Mouse (Mus musculus) brain, adult 2 months (tissue): Measurements from ENCODE around the gene Steap4.
"Not testable (repeated sequence)": the region's sequence is repeated elsewhere in the genome, so short reads cannot be mapped to it uniquely, and the experiment has no call there.

ENCODE experiments used
- DNase-seq: peaks from one replicate; pipeline ENCODE4 v3.0.0; 2011; ENCODE audit warnings: low read depth, low spot score

Gene Steap4

DNA sequence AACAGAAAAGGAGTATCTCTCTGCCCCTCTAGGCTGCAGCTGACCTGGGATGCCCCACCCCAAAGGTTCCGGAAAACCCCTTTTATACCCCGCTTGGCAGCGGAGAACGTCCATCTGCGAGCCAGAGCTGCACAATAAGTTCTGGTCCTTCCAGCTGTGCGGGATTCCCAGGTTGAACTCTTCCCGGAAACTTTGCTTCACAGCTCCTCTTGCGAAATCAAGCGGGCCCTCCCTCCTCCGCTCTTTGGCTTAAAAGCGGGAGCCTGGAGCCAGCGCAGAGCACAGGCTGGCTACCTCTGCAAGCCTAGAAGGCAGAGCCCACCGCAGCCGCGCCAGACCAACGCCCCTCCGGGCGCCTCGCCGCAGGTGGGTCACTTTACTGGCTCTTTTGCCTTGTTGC, at the start of gene Steap4:
TSS of gene Steap4 (plus strand) at position 282 of the 400 bp plus-strand sequence.
- DNase-seq: peak; percentile 12

DNA sequence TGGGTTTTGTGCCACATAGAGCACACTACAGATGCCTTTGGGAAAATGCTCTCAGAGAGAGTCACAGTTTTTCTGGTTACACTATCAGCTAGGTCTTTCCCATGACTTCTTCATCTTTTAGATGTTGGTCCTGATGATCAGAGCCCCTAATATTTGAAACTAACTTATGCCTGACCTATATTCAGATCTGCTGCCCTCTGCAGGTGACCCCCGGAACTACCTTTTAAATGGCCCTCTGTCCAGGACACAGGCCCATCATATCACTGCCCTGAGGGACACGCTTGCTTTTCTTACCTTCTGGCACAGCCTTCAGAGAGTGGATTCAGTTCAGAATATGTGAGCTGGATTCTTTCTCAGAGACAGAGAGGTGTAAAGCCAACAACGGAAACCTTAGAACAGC, 48.3 kb upstream of the Steap4 start:
- DNase-seq: no peak

DNA sequence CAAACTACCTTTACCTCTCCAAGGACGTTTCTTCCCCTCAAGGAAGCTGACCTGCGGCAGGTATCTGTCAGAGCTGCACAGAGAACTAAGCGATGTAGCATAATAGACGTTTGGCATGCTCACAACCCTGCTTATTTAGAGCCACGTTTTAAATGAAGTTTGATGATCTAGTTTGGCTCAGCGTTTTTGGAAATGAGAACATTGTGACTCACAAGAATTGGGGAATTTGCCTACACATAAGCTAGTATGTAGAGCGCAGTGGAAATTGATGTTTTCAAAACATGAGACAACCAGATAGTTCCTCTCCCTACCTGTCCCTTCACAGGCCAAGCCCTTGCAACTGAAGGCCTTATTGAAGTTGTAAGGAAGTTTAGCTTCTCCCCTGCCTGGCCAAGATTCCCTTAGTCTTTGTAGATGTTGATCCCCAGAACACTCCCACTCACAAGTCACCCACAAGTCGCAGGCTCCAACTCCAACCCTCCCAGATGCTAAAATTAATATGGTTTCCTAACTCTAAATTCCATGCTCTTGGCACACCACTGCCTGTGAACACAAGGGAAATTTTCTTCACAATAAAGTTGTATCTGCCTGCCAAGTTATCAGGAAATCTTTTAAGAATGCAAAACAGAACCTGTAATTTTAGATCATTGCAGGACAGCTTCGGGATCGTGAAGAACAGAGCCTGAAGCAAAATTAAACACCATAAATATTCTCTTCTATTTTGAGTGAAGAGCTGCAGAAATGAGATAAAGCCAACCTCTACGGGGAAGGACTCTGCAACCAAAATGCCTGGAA, 42.6 kb upstream of the Steap4 start:
- DNase-seq: peak; percentile 81

DNA sequence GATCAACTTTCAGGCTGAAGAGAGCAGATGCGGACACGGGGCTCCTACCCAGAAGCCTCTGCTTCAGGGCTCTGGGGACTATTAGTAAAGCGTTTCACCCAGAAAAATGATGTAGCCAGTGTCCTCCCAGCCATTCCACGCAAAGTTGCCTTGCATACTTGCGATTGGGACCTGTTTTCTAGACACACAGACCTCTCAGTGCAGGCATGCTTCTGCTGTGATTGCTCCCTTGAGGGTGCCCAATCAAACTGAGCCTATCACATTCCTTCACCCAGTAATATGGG, 42.0 kb upstream of the Steap4 start:
- DNase-seq: no peak

DNA sequence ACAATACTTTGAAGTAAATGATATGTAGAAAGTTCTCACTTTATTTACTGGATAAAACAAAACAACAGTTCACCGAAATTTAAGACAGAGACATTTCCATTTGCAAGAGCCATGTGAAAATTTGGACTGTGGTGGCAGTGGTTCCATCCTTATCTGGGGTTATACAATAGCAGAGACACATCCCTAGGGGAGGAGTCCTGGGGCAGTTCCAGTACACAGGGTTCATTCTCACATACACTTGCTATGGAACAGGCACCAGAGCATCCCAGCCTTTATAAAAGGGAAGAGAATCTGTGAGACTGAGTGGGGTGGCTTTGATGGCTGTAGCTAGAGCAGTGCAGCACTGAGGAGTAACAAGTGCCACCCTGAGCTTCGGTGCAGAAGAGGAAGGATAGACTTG, 40.6 kb upstream of the Steap4 start:
- DNase-seq: no peak

DNA sequence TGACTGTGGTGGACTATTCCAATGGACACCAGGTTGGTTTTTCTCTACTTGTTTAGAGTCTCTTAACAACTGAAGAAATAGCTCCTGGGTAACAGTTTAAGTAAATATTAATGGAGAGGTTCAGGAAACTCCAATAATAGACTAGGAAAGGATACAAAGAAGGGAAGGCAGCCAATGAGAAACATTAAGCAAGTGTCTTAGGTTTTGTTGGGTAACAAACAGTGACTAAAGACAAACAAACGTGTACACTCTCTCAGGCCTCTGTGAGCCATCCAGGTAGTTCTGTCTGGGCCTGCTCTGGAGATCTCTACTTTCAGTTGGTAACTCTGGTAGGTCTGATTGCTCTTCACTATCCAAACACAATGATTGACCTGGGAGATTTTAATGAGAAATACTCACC, 37.5 kb upstream of the Steap4 start:
- no peak for DNase-seq

- DNase-seq: no peak
These were observed 36.6 kb upstream of the Steap4 start for GRCm38 (mm10) chr5:7923666-7924065.

DNA sequence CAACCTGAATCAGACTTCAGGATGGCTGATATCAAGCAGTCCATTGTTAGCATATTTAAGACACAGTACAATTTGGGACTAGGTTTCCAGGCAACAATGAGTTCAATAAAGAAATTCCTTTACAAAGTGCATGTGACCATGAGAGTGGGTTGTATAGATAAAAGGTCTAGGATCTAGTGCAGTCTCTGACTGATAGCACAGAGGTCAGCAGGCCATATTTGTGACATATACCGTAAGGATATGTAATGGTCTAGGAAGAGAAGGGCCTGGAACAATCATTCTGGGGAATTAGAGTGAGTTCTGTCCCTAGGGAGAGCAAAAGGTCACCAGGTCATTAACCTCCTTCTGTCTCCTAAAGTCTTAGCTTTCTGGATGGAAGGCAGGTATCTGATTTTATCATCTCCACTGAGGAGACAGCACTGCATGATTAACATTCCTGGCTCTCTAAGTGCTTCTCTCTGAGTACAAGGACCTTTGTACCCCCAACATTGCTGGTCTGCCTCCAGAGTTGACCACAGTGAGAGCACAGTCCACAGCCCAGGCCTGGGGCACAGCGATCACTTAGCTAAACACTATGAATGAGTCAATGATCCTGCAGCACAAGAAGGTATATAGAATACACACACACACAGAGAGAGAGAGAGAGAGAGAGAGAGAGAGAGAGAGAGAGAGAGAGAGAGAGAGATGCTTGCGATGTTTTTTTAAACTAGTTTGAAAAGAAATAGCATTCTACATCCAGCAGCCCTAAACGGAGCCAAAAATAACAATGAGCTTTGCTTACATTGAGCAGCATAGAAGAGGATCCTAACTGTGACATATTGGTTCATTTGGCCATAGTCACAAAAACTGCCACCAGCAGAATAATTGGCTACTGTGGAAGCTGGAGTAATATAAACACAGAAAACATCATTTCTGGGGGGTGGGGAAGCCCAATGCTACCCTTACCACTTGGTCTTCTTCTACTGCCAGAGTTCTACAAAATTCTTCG, 27.7 kb upstream of the Steap4 start:
- no peak for DNase-seq

DNA sequence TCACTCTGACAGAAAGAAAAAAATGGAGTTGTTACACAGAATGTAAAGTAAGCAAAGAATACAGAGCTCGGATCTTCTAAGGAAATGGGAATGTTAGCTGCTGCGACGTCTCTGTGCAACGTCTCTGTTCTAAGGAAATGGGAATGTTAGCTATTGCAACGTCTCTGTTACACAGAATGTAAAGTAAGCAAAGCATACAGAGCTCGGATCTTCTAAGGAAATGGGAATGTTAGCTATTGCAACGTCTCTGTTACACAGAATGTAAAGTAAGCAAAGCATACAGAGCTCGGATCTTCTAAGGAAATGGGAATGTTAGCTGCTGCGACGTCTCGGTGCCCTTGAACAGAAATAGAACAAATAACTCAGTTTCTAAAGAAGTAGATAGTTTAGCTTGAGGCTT, 26.8 kb upstream of the Steap4 start:
- DNase-seq: not testable (repeated sequence)

DNA sequence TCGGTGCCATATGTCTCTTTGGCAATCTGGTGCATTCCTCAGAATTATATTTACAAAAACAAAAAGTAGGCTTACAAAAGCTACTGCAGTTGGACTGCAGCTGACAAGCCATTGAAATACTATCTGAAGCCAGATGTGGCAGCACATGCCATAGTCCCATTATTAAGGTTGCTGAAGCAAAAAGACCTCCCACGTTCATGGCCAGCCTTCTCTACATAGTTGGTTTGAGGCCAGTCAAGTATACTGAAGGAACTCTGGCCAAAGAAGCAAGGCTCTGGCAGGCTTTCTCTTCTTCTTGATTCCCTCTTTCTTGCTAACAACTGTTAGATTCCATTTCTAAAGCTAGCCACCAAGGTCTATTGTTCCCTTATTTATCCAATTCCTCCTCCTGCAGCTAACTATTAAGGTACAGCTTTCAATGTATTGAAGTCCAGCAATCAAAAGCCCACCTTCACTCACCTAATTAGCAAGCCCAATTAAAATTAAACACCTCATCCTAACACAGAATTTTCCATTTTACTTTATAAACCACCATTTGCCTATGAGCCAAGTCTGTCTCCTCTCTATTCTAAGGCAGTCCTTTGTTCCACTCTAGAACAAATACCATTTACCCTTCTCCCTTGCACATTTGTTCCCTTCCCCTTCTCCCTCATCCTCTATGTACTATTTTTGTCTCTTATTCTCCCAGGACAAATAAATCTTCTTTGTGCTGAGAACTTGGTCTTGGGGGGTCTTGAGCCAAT, 26.2 kb upstream of the Steap4 start:
- DNase-seq: peak; percentile 12

GRCm38 (mm10) chr5:7954838-7955237, 5.4 kb upstream of the Steap4 start:
- no peak for DNase-seq

DNA sequence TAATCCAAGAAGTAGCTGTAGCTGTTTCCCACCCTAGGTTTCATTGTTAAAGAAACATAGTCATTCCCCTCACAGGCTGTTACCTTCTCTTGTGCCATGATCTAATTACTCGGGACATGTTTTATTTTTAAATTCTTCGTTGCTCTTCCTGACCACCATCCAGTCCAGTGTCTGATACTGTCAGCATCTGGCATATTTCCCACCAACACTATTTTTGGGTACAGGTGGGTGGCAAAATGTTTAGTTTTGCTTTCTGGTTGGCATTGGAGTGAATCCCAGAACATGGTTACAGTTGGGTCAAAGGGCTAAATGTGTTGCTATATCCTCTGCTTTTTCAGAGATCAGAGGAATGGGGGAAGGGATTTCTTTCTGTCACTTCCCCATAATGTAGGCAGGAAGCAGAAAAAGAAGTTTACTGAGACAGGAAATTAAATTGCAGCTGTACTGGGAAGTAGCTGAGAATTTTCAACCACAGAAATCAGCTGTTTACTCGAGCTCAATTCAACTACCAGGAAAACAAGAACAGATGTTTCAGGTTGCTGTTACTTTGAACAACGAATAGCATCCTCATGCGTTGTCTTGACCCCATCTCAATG, 4.8 kb upstream of the Steap4 start:
- DNase-seq: no peak

DNA sequence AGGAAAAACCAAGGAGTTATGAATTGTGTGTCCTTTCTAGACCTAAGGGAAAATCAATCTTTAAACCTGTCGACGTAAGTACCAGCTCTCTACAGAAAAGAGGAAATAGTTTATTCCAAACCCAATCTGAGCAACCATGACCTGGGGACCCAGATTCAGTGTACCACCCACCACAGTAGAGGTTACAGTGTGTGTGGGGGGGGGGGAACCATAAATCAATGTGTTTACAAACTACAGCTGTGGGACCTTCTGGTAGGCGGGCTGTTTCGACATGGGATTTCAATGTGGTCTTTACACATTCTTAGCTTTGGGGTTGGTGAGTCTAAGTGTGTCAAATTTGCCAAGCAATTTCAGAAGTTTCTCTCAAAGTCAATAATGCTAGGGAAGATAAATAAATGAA, 2.2 kb upstream of the Steap4 start:
- DNase-seq: no peak

DNA sequence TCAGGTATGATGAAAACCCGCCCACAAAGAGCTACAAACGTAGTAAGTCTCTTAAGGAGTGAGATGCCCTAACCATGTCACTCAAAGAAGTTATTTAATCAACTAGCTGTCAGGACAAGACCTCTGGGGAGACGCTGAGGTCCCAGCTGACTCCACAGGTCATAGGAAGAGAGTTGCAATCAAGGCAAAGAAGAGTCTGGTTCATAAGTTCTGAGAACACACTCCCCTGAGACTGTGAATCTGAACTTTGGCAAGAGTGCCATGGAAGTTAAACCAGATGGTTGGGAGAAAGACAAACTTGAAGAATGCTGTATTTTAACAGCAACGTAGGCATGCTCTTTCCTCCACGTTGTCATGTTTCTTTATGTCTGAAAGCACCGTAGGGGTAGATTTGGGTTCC, 971 bp upstream of the Steap4 start:
- no peak for DNase-seq

DNA sequence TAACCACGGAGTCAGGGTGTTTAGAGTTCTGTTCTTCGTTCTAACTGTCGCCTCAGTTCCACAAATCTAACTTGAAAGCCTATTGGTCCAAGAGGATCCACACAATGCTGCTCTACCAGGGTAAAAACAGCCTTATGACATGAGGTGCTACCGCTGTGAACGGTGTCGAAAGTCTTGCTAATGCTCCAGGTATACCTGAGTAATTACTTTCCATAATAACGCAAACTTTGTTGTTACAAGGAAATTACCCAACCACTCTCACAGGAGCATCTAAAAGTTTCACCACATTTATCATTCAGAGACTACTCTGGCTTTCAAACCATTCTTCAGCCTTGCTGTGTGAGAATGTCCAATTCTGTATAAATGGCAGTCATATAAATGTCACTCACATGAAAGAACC, 856 bp downstream of the Steap4 start:
- DNase-seq: no peak

DNA sequence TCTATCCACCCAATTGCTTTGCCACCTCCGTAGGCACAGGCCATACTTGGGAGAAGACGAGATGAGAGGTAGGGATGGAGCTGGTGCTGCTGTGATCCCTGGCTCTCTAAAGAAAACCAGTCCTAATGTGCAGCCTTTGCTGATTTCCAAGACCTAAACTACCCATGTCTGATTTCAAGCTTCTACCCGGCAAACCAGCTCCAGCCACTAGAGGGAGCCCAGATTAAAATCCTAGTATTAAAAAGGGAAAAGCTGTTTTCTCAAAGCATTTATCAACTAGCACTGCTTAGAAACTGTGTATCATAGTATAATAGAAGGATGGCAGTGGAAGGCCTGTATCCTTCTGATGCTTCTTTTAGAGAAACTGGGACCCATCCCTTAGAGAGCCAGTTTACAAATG, 5.0 kb downstream of the Steap4 start:
- DNase-seq: peak; percentile 58

- DNase-seq: no peak
These were observed 7.9 kb downstream of the Steap4 start for GRCm38 (mm10) chr5:7968152-7968551.

DNA sequence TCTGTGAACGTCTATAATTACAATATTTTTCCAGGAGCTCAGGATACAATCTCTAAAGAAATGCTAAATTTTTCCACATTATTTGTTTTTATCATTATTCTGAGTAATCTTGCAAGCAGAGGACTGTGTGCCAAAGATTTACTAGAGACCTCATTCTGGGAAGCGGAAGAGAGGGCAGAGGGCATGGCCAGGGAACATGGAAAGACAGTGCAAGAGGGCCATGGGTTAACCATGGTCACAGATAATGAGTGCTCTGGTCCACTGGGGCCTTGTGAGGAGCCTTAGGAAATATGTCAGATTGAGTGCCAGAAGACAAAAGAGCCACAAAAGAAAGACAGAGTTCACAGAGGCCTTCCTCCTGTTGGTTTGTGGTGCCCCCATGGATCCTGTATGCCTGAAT, 12.0 kb downstream of the Steap4 start:
- no peak for DNase-seq

DNA sequence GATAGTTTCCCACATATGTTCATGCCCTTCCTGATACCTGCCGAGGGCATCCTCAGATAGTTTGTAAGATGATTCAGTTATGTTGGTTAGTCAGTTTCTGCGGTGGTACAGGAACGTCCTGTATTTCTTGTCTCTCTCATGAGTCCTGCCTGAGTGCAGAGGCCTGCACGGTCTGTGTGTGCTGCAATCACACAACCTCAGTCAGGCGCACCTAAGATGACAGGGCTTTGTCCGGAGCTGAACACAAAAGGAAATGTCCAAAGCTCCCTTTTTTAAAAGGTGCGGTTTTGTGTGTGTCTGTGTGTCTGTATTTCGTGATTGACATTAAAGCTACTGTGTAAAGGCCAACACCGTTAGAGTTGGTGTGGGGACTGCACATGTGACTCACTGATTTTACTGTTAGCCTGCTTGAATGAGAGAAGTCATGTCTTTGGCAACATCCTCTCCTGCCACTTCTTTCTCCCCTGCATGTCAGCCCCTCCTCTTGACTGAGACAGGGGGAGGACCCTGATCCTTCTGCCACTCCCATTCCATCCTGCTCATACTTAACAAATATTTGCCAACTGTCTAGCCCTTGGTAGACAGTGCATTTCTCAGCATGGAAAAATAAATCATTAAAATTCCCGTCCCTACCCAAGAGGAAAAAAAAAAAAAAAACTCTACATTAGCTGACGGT, 14.4 kb downstream of the Steap4 start:
- DNase-seq: no peak

DNA sequence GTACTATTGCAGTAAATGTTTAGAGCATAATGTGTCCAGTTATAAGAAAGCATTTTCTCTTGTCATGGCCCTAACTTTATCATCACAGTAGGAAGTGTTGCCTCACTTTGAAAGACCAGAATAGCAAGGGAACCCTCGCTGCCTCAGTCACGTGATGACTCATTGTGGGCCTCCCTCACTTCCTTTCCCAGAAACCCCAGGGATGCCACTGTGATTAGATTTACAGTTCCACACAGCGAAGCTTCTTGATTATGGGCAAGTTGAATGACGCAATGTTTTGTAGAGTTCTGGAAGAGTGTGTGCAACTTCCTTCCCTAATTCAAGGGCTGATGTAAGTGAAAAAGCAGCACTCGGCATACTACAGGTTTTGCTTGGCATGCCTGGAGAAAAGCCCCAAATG, 20.3 kb downstream of the Steap4 start:
- DNase-seq: no peak

GRCm38 (mm10) chr5:7987962-7988361, 27.7 kb downstream of the Steap4 start:
- DNase-seq: no peak
